Mouse (Mus musculus): ENCODE data around the gene Fuz.
A peak's percentile ranks its signal among the peaks of the same experiment; 100 is the strongest.

Gene Fuz

GRCm38 (mm10) chr7:44942904-44943303 is 47.0 kb downstream of the Fuz start, which contains the start of gene Tsks:
Gene Tsks (plus strand): TSS chr7:44943204.
- no peak for DNase-seq

DNA sequence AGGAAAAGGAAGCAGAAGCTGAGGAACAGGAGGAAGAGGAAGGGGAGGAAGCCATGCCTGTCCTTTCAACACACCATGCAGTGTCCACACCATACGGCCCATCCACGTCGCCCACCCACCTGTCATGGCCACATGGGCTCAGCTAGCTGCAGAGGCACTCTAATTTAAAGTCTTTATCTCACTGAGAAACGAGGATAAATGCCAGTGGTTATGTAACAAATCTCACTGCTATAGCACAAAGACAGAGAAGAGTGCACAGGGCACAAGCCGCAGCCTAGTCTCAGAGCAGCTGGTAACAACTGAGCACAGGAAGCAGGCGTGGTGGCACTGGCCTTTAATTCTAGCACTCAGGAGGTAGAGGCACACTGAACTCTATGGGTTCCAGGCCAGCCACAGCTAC is 54.0 kb downstream of the Fuz start:
- DNase-seq = no peak

- DNase-seq = peak in 1 of 2 experiments; percentile 48
Measured at GRCm38 (mm10) chr7:44951960-44952359, 56.1 kb downstream of the Fuz start.

Measured in cerebellum, adult 18-20 months (tissue).